Mouse (Mus musculus): ENCODE measurements around the gene Rcsd1.

GRCm38 (mm10) chr1:165725039-165725644 is 15.6 kb upstream of the Rcsd1 start:
- no peak for TF ChIP-seq CTCF (IDR thresholded peaks at IDR 0.05; ENCODE audit: extremely low read depth, insufficient read depth, low read length)
- TF ChIP-seq POLR2A (IDR thresholded peaks at IDR 0.05; ENCODE audit: extremely low read depth, insufficient read depth, low read length): no peak
